Mouse (Mus musculus) erythroblast, embryonic 14.5 days (primary cell): ENCODE data around the gene Cops7a. TPM values are rescaled to one million over a fixed set of nuclear protein-coding genes. Genes with fewer than 3 reads are reported as not detected.

Source experiments
- H3K27me3 ChIP-seq: 2 replicates; pipeline ENCODE4 v1.6.1; 2012; ENCODE audit warnings: inconsistent platforms; ENCODE audit not compliant: control insufficient read depth
- H3K36me3 ChIP-seq: 2 replicates; pipeline ENCODE4 v1.6.1; 2012; ENCODE audit warnings: mild to moderate bottlenecking, inconsistent platforms; ENCODE audit not compliant: control insufficient read depth
- H3K4me1 ChIP-seq: 2 replicates; pipeline ENCODE4 v1.6.1; 2012; ENCODE audit warnings: inconsistent platforms; ENCODE audit not compliant: control insufficient read depth
- H3K4me3 ChIP-seq: replicated peaks from 2 replicates; pipeline ENCODE3; 2012; ENCODE audit warnings: moderate library complexity, mild to moderate bottlenecking, inconsistent platforms
- H3K9me3 ChIP-seq: 2 replicates; pipeline ENCODE4 v1.6.1; 2012; ENCODE audit warnings: low read length, inconsistent platforms, mixed read lengths; ENCODE audit not compliant: control insufficient read depth
- GATA1 ChIP-seq: IDR thresholded peaks from 2 replicates; pipeline ENCODE4 v1.6.1; 2012; ENCODE audit warnings: low read length, inconsistent platforms, mixed read lengths
- TAL1 ChIP-seq: IDR thresholded peaks from 3 replicates; pipeline ENCODE4 v1.6.1; 2012; ENCODE audit warnings: low read length, inconsistent platforms, mixed read lengths
- polyA plus RNA-seq: library from polyadenylated mRNA; stranded (reverse); fragments of >175 nt; gene quantifications from 2 replicates; pipeline ENCODE4 v1.2.3, GENCODE M21; 2012

Cops7a gene
- polyA plus RNA-seq, 1 experiment: 2.7 TPM

- TF ChIP-seq GATA1 (no peak), TAL1 (no peak)
- H3K36me3 ChIP-seq: peaks cover 19% of the 10 kb centered on the region
- peaks cover 2% of the 10 kb centered on the region; the same call in 1 of the 2 replicates for H3K9me3 ChIP-seq
- H3K4me3 ChIP-seq: peak overlapping the region; percentile 85
- H3K4me1 ChIP-seq: peaks cover 26% of the 10 kb centered on the region
- H3K27me3 ChIP-seq: peaks cover 5% of the 10 kb centered on the region; the same call in 1 of the 2 replicates
Measured at GRCm38 (mm10) chr6:124966466-124967118, 1.3 kb upstream of the Cops7a start.

GRCm38 (mm10) chr6:124965747-124966146 is 409 bp upstream of the Cops7a start:
- Histone ChIP-seq H3K36me3 (peaks cover 27% of the 10 kb centered on the region), H3K9me3 (peaks cover 2% of the 10 kb centered on the region; the same call in 1 of the 2 replicates), H3K4me1 (peaks cover 26% of the 10 kb centered on the region), H3K4me3 (peak overlapping the region; percentile 85), H3K27me3 (peaks cover 5% of the 10 kb centered on the region; the same call in 1 of the 2 replicates)
- TF ChIP-seq TAL1 (no peak), GATA1 (no peak)

- Histone ChIP-seq H3K9me3 (peaks cover 2% of the 10 kb centered on the region; the same call in 1 of the 2 replicates), H3K4me1 (peaks cover 26% of the 10 kb centered on the region), H3K36me3 (peaks cover 38% of the 10 kb centered on the region), H3K4me3 (peak overlapping the region; percentile 85), H3K27me3 (no peaks in the 10 kb centered on the region)
- TF ChIP-seq TAL1: no peak
- TF ChIP-seq GATA1: no peak
Measured at GRCm38 (mm10) chr6:124964638-124965037, 700 bp downstream of the Cops7a start.

GRCm38 (mm10) chr6:124961021-124961420 is 4.3 kb downstream of the Cops7a start:
- Histone ChIP-seq H3K9me3 (no peaks in the 10 kb centered on the region), H3K27me3 (no peaks in the 10 kb centered on the region), H3K4me3 (no peak overlapping the region), H3K36me3 (peaks cover 53% of the 10 kb centered on the region), H3K4me1 (peaks cover 20% of the 10 kb centered on the region)
- TF ChIP-seq GATA1 (no peak), TAL1 (no peak)

- TF ChIP-seq GATA1 (no peak), TAL1 (no peak)
- Histone ChIP-seq H3K36me3 (peaks cover 57% of the 10 kb centered on the region), H3K27me3 (no peaks in the 10 kb centered on the region), H3K9me3 (no peaks in the 10 kb centered on the region), H3K4me1 (peaks cover 13% of the 10 kb centered on the region), H3K4me3 (no peak overlapping the region)
Measured at GRCm38 (mm10) chr6:124959960-124960359, 5.4 kb downstream of the Cops7a start.

- H3K27me3 ChIP-seq: no peaks in the 10 kb centered on the region
- peaks cover 56% of the 10 kb centered on the region for H3K36me3 ChIP-seq
- peaks cover 8% of the 10 kb centered on the region for H3K9me3 ChIP-seq
- H3K4me3 ChIP-seq: no peak overlapping the region
- H3K4me1 ChIP-seq: peaks cover 5% of the 10 kb centered on the region
- TF ChIP-seq GATA1: no peak
Measured at GRCm38 (mm10) chr6:124958127-124958526, 7.2 kb downstream of the Cops7a start.

GRCm38 (mm10) chr6:124955212-124955611 is 10.1 kb downstream of the Cops7a start:
- no peaks in the 10 kb centered on the region for H3K27me3 ChIP-seq
- H3K36me3 ChIP-seq: peaks cover 34% of the 10 kb centered on the region
- peaks cover 21% of the 10 kb centered on the region for H3K9me3 ChIP-seq
- H3K4me3 ChIP-seq: no peak overlapping the region
- TF ChIP-seq GATA1 (no peak), TAL1 (no peak)
- H3K4me1 ChIP-seq: peaks cover 5% of the 10 kb centered on the region

- TF ChIP-seq GATA1: no peak
- no peak for TF ChIP-seq TAL1
- H3K27me3 ChIP-seq: no peaks in the 10 kb centered on the region
- no peak overlapping the region for H3K4me3 ChIP-seq
- H3K4me1 ChIP-seq: peaks cover 3% of the 10 kb centered on the region
- H3K36me3 ChIP-seq: peaks cover 23% of the 10 kb centered on the region
- H3K9me3 ChIP-seq: peaks cover 21% of the 10 kb centered on the region
Measured at GRCm38 (mm10) chr6:124953991-124954715, 11.2 kb downstream of the Cops7a start.

- peaks cover 3% of the 10 kb centered on the region; the same call in 1 of the 2 replicates for H3K27me3 ChIP-seq
- no peaks in the 10 kb centered on the region; the same call in 1 of the 2 replicates for H3K4me1 ChIP-seq
- TF ChIP-seq GATA1 (no peak), TAL1 (no peak)
- no peak overlapping the region for H3K4me3 ChIP-seq
- peaks cover 2% of the 10 kb centered on the region for H3K36me3 ChIP-seq
- no peaks in the 10 kb centered on the region for H3K9me3 ChIP-seq
Measured at GRCm38 (mm10) chr6:124943526-124943925, 21.8 kb downstream of the Cops7a start.
